Mouse (Mus musculus): ENCODE measurements at regions not wholly inside any gene's neighbourhood (a gene's known extent, or its start where the extent isn't known, plus 50 kb on each side); places are given as distances from the start of the nearest gene placed in this dataset.

GRCm38 (mm10) chr2:137375346-137375745, 258.9 kb upstream of the Jag1 start:
- TF ChIP-seq CTCF (IDR thresholded peaks at IDR 0.05; ENCODE audit: control insufficient read depth, insufficient read depth, insufficient replicate concordance, low read depth, low read length), result no peak
- no peak for TF ChIP-seq POLR2A (IDR thresholded peaks at IDR 0.05; ENCODE audit: control insufficient read depth, low read depth, low read length)
